Mouse (Mus musculus) G1E-ER4 (cell line): ENCODE data around the gene Tifab. TPM values are rescaled to one million over a fixed set of nuclear protein-coding genes. Genes with fewer than 3 reads are reported as not detected.

Experiments used
- GATA1 ChIP-seq: IDR thresholded peaks from one replicate; pipeline ENCODE4 v1.8.0; 2012; ENCODE audit warnings: low read length, inconsistent platforms
- polyA plus RNA-seq: library from polyadenylated mRNA; stranded (reverse); fragments of >175 nt; gene quantifications from 2 replicates; pipeline ENCODE4 v1.2.3, GENCODE M21; 2012

The Tifab gene
- polyA plus RNA-seq, 1 experiment = not detected

DNA sequence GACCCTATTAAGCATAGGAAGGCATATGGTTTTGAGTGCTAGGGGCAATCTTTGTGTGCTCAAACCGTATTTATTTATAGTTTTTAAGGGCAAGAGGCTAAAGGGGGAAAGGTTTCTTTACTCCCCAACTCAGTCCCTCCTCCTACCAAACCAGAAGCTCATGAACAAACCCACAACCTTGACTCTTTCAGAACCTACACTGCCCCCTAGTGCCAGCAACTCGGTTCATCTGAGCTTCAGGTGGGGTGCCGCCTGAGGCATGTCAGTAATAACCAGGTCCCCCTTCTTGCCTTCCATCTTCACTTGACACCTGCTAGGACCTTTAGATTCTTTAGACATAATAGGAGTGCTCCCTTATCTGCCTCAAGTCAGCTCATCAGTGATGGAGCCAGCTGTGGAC lies 12.5 kb upstream of the Tifab start:
- no peak for TF ChIP-seq GATA1

DNA sequence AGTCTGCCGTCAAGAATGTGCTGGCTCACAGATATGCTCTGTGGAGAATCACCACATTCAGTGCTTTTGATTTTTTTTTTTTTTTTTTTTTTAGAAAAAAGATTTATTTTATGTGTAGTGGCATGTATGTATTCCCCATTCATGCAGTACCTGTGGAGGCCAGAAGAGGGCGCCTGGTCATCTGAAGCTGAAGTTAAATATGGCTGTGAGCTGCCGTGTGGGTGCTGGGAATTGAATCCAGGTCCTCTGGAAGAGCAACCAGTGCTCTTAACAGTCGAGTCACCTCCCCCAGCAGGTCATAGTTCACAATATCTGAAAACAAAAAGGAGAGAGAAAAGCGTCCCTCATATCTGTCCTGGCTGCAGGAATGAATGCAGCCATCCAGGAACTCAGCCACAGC lies 11.0 kb upstream of the Tifab start:
- no peak for TF ChIP-seq GATA1

DNA sequence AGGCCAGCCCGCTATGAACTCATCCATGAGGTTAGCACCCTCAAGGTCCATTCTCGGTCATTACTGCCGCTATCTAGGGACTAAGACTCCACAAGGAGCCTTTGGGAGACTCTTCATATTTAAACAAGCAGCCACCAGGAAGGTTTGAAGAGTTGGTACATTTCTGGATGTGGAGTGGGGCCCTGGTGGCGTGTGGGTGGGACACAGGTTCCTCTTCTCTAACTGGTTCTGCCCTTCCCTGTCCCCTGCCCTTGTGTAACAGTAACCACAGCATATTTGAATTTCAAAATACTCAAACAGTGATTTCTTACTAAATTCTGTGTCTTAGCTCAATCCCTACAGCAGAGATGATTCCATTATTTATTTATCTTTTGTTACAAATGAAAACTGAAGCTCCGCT lies 5.0 kb upstream of the Tifab start:
- no peak for TF ChIP-seq GATA1

DNA sequence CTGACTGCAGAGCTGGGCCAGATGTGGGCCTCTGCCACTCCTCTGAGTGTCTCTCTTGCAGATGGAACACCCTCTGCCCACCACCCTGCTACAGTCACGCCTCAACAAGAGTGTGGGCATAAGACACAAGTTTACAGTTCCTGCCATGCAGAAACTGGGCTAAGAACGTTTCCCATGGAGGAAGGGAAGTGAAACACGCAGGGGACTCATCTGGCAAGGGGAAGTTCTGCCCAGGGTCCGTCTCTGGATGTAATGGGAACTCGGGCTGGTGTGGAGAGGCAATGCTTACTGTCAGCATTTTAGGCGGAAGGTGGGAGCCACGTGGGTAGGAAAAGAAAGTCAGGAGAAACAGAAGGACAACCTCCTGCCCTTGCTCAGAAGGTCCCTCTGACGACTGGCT lies 2.7 kb upstream of the Tifab start:
- TF ChIP-seq GATA1 = no peak

DNA sequence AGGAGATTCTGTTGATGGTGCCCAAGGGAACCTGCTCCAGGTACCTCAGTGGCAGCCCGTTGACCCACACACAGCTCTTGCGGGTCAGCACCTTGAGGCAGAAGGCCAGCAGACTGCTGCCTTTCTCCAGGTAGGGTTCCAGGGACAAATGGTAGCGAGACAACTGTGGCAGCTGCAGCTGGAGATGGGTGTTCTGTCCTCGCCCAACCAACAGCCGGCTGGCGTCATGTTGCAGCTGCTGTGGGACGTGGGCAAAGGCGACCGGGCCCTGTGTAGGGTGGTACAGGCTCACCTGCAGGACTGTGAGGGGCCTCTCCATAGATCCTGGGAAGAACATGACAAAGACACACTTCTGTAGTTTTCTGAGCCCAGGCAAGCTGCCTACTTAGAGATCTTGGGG lies 2.4 kb downstream of the Tifab start:
- no peak for TF ChIP-seq GATA1

DNA sequence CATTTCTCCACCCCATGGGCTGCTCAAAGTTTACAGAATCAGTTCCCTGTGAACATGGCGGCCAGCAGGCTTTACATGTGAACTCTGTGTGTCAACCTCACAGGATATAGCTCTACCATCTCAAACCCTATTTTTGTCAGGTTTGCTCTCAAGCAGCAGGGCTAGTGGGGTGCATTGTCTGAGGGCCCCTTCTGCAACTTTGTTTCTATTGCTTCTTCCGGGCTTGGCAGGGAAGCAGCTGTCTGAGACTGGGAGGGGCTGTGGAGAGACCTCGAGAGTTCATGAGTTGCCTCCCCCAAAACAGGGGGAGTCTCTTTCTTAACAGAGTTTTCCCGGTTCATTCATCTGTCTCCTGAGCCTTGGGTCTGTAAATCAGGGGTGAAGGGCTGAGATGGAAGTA lies 2.8 kb downstream of the Tifab start:
- no peak for TF ChIP-seq GATA1

DNA sequence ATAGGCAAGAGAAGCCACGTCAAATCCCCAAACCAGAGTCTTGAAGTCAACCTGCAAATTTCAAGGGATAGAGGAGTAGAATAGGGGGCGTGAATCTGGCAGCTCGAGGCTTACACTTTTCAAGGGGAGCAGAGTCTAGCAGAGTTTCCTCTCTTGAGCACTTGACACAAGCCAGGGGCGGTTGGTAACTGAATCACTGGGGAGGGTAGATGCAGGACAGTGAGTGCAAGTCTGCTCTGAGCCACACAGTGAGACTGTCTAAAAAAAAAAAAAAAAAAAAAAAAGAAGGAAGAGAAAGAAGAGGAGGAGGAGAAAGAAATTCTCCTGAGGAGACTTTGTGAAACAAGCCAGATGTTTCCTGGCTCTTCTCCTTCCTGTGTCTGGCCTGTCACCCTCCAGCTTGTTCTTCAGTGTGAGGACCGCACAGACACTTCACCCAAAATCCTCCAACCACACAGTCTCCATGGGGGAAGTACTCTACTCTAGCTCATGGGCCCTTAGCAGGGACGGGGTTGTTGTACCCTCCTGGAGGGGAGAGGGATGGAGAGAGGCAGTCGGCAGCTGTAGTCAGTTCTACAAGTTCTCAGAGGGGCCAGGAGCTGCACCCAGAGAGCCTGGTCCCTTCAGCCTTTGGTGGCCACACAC lies 5.7 kb downstream of the Tifab start:
- TF ChIP-seq GATA1 = no peak

DNA sequence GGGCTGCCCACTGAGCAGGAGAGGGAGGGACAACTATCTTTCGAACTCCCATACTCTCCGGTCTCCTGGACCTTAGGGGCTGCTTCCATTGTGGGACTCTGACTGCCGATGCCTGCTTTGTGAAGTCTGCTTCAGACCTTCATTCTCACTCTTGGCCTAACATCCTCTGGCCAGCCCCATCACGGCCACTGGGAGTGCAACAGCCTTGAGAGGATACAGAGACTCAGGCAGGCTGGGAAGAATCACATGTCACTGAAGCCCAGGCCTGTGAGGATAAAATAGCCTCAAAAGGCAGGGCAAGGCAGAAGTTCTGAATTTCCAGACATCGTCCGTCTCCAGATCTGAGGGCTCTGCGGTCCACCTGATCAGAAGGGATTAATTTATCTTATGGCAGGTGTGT lies 6.6 kb downstream of the Tifab start:
- TF ChIP-seq GATA1 = no peak

DNA sequence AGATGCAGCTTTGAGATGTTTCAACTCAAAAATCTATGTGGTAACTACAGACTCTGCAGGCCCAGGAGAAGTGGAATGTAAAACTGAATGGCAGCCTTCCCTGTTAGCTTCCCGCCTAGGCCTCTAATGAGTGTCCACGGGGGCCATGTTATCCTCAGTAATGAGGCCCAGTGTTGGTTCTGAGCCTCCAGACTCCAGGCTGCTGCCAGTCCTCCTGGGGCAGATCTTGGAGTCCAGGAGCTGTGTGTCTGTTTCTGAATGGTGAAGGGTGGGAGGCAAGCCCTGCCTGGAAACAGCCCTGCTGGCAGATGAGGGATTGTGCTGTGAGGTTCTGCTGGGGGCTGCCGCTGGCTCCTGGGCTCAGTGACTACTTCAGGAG lies 10.3 kb downstream of the Tifab start:
- no peak for TF ChIP-seq GATA1

DNA sequence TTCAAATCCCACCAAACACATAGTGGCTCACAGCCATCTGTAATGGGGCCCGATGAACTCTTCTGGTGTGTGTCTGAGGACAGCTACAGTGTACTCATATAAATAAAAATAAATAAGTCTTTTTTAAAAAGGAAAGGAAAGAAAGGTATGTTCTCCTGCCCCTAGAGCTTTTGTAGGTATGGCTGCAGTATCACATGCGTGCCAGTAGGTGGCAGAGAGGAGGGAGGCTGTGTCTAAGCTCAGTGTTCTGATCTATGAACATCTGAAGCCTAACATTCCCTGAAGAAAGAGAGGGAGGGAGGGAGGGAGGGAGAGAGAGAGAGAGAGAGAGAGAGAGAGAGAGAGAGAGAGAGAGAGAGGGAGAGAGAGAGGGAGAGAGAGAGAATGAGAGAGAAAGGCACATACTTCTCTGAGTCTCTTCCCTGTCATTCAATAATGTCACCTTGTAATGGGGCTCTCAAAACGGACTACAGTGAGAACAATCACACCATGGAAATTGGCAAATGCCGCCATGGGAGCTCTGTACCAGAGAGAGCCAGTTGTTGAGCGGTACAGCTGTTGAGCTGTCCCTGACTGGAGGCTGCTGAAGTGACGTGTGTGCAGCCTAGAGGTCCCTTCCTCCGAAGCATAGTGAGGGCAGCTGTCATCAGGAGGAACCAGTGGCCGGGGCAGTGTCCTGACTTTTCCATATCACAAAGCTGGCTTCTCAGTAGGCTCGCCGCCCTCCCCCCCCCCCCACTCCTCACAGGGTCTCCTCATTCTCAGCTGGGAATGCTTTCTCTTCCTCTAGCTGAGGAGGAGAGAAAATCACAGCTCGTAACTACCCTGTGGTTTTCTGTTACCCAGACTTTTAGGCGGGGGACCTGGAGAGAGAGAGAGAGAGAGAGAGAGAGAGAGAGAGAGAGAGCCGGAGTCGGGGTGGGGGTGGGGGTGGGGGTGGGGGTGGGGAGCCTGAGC lies 11.0 kb downstream of the Tifab start:
- no peak for TF ChIP-seq GATA1

DNA sequence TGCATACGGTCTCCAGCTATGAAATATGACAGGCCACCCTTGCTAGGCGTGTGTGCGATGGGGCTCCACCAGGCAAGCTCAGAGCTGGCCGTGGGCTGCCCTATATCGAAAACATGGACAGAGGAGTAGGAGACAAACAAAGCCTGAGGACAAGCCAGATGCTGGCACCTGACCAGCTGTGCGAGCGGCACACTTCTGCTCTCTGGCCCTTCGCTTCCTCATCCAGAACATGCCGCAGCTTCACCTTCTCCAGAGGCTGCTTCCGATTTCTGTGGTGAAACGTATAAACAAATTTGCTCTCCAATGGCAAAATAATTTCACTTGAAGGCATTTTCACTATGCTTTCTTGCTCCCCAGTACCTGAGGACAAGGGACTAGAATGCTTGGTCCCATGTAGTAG lies 13.1 kb downstream of the Tifab start:
- TF ChIP-seq GATA1 = no peak

DNA sequence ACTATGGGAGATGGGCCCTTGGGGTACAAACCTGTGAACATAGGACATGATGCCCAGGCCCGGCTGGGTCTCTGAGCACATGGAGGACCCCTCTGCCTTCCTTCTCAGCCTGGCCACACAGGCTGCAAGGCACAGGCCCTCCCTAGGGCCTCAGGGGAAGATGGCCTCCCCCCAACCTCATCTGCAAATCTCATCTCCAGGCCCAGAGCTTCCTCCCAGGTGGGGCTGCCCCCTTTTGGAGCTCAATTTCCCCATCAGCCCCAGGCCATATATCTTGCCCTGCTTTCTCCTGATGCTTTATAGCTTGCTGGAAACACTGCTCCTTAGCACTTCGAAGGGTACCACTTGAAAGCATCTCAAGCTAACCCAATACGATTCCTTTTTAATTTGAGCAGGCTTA lies 14.3 kb downstream of the Tifab start:
- TF ChIP-seq GATA1 = no peak

DNA sequence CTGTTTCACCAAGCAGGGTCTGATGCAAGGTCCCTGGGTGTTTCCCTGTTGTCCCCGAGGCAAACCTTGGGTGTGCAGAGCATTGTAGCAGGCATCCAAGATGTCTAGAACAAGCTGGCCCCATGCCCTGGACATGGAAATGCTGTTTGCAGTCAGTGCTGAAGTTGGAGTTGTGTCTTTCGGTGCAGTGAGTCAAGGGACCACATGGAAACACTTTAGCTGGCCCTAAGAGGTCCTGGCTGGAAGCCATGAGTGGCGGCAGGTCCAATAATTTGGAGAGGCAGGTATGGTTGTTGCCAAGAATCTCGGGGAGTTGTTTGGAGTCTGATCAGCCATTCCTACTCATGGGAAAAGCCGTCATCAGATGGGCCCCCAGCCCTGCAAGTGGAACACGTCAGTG lies 14.9 kb downstream of the Tifab start:
- no peak for TF ChIP-seq GATA1

DNA sequence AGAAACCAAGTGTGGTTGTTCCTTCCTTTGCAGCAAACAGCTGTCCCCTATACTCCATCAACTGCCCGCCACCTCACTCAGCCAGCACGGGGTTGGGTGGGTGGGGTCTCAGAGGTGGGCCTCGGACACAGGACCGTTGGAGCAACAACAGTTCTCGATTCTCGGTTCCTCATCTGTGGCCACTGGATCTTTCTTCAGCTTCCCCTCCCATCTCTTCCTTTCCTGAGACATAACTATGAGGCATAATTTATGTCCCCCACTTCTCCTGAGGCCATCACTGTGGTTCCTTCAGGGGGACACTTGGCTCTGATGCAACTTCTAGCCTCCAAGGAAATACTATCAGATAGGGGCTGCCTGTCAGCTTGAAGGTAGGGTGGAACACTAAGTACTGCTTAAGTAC lies 15.8 kb downstream of the Tifab start:
- no peak for TF ChIP-seq GATA1

DNA sequence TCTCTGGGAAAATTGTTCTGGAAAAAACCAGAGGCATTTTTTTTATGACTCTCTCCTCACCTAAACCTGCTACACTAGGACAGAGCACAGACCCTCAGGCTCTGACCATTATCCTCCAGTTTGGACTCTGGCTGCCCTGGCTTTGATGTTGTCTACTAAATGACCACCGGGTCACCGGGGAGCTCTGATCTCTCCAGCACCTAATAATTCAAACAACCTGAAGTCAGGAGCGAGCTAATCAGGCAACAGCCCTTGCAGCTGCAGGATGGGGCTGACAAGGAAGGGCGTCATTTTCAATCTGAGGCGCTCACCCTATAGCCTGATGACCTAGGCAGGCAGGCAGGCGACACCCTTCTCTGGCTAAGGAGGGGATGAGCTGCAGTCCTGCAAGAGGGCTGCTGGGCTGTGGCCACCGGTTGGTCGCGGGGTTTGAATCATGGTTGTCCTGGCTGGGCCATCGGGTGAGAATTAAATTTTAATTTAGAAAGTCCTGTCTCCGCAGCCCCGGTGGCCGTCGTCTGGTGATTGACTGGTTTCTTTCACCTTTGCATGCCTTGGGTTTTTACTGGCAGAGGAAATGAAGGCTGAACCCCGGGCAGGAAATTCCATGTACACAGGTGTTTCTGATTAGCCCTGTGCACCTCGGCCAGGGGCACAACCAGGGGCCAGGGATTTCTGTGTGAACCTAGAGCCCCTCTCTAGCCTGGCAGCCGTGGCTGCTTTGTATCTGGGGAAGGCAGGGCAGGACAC lies 18.9 kb downstream of the Tifab start:
- no peak for TF ChIP-seq GATA1

DNA sequence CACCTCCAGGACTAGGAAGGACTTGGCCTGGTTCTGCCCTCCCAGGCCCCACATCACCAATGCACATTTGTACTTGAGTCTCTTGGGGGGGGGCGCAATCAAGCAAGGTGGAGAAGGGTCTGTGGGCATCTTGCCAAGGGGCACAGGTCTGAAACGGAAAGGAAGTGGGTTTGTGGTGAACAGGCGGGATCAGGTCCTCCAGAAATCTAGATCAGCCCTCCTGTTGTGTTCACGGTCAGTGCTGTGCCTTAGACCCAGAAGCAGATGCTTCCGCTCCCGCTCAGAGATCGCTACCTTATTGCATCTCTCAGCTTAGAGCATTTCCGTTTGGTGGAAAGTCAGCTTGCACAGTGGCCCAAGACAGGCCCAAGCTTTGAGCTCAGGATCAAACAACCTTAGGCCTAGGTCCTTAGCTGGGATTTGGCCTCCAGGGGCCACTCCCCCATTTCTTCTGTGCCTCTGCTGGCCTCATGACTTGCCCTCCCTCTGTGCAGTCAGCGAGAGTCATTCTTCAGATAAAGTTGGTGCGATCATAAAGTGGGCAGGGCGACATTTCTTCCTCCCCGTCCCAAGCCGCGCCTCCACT lies 19.6 kb downstream of the Tifab start:
- no peak for TF ChIP-seq GATA1

DNA sequence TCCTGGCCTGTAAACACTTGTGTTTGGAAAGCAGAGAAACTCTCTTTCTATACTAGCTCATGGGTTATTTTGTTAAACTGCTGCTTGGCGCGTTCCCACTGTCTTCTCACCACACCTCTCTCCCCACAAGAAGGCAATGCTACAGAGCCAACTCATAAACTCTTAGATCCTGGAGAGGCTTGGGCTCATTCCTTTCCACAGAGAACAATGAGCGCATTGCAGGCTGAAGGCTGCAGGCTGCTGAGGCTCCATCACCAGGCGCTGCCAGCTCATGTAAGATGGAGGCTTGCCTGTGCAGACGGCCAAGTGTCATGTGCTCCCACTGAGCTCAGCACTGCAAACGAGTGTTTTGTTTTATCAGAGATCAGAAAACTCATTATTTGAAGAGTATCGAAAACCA lies 23.0 kb downstream of the Tifab start:
- TF ChIP-seq GATA1 = no peak
